Mouse (Mus musculus) lung, adult 2 months (tissue): ENCODE data around the gene Pnmal1.

Experiments
- CTCF ChIP-seq: fragments of 200-500 bp; IDR thresholded peaks from 2 replicates; pipeline ENCODE4 v1.5.1; 2011; ENCODE audit warnings: mild to moderate bottlenecking, low read length, control low read depth; ENCODE audit not compliant: insufficient read depth
- POLR2A ChIP-seq: fragments of 200-500 bp; IDR thresholded peaks from 2 replicates; pipeline ENCODE4 v1.6.1; 2011; ENCODE audit warnings: low read depth, mild to moderate bottlenecking, control low read depth, low read length, borderline replicate concordance; ENCODE audit errors: extremely low read depth

- TF ChIP-seq POLR2A (no peak), CTCF (no peak)
Measured at GRCm38 (mm10) chr7:16987541-16988149, 28.2 kb downstream of the Pnmal1 start.
